Mouse (Mus musculus): ENCODE data around the gene Cenpx.
"Not testable (repeated sequence)": the region's sequence is repeated elsewhere in the genome, so short reads cannot be mapped to it uniquely, and the experiment has no call there.

Gene Cenpx

DNA sequence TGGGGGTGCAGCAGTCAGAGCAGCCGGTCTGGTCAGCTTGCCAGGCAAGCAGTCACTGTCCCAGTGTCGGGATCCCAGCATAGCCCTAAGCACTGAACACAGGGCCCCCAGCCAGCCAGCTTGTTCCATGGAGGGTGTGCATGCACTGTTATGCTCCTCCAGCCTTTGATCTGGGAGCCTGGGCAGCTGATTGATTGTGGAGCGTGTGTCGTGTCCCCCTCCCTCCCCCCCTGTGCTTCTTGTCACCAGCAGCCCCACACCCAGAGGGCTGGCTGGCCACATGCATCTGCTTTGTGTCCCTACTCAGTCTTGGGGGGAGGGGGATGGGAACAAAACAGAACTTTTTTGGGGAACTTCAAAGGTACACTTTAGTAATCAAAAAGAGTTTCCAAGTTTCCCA is 18.4 kb downstream of the Cenpx start:
- no peak for DNase-seq

DNA sequence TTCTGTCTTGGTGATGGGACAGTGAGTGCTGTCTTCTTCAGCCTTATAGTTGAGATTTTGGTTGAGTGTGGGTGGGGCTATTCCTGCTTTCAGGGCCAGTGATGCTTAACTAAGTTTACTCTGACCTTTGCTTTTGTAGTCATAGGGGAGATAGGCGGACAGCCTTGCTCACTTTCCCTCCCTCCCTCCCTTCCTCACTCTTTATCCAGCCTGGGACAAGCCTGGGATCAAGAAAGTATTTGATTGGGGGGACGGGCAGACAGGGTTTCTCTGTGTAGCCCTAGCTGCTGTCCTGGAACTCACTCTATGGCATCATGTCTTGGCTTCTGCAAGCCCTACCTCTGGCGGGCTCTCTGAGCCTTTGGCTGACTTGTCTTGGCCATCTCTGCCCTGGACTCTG is 20.1 kb downstream of the Cenpx start:
- no peak for DNase-seq

DNA sequence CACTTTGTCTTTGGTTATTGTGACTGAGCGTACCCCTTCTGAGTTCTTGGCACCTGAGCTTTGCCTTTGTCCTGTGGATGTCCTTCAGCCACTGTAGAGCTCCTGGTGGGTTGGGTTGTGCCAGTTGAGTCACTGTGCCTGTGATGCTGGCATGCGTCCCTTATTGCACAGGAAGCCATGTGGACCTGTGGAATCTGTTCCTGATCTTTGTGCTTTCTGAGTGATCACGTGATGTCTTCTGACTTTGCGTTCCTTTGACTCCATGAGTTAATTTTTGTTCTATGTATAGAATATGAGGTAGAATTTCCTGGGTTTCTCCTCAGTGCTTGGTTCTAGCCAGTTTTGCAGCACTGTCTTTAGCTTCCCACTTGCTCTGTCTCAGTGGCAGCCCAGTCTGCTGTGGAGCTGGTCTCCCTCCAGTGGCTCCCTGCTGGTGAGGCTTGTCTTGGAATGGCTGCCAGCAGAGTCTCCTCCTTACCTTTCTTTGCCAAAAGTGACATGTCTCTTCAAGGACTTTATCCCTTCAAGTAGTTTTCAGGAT is 21.0 kb downstream of the Cenpx start:
- DNase-seq = no peak

DNA sequence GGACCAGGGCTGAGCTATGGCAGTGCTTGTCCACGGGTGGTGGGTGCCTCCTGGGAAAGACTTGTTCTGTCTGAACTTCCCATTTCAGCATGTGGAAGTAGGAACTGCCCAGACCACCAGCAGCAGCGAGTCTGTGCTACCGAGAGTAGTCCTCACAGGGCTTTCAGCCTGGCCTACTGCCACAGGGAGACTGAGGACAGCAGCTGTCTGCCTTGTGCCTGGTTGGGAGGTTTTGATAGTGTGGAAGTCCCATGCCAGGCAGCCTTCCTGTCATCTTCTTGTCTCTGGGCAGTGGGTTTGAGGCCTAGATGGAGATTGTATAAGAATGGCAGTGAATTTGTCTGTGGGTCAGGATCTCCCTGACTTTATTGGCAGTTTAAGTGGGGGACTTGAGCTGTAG is 24.2 kb downstream of the Cenpx start:
- no peak for DNase-seq

GRCm38 (mm10) chr11:120686650-120687272 is 26.8 kb downstream of the Cenpx start:
- no peak for DNase-seq

DNA sequence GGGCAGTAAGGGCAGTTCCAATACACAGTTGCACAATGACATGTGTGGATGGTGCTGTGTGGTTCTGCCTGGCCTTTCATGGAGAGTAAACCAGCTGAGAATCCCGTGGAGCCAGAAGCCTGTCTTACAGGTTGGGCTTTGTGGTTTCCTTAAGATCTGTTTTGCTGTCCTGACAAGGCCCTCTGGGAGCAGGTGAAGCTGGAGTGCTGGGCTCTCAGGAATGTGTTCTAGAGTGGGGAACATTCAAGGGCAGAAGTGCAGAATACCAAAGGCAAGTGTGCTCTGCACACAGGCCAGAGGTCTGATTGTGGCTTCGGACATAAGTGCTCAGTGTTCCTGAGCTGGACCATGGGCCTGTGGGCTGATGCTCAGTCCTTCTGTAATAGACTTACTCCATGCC is 28.9 kb downstream of the Cenpx start:
- no peak for DNase-seq

DNA sequence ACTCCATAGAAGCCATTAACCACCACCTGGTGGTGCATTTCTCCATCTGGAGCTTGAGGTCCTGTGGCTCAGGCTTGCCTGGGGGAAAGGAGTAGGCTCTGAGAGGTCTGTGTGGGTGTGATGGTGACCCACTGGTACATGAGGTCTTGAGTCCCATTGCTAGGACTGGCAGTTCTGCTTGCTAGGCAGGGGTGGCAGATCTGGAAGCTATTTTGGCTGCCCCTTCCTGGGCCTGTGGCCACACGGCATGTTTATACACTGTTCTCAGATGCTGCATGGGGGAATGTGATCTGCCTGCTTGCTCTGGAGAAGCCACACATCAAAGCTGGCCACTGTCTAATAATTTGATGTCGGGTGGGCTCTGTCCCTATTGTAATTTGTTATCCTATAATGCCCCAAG is 29.5 kb downstream of the Cenpx start:
- DNase-seq = no peak

DNA sequence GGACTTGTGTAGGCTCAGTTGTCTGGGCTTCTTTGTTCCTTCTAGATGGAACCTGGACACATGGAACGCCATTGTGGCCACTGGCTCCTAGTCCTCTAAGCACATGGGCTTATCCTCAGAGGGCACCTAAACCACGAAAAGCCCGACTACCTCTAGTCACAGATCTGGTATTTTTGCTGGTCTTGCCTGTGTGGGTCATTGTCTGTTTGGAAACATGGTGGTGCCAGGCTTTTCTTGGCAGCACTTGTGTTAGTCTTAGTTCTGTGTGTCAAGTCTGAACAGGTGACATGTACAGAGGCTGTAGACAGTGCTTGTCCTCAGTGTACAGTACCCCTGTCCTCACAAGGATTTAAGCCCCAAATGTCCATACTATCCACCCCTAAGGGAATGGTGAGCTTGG is 30.0 kb downstream of the Cenpx start:
- DNase-seq = no peak

GRCm38 (mm10) chr11:120682683-120683082 is 30.9 kb downstream of the Cenpx start:
- no peak for DNase-seq

DNA sequence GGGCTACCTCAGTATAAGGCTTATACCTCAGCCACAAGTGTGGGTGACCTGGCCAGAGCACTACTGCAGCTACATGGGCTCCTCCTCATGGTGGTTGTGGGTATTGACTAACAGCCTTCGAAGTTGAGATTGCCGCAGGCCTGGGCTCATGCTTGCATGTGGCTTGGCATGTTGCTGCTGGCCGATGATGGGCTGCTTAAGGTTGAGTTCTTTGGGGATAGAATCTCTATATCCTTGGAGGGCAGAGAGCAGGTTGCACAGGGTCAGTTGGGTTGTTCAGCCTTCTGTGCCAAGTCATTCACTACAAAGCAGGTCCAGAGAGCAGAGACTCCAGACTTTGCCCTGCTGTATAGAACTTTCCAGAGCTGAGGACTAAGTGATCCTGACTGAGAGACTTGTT is 33.6 kb downstream of the Cenpx start:
- DNase-seq = peak in 1 of 2 experiments; percentile 33

GRCm38 (mm10) chr11:120676951-120677350 is 36.6 kb downstream of the Cenpx start:
- no peak for DNase-seq

GRCm38 (mm10) chr11:120675875-120676274 is 37.7 kb downstream of the Cenpx start:
- not testable (repeated sequence) for DNase-seq

DNA sequence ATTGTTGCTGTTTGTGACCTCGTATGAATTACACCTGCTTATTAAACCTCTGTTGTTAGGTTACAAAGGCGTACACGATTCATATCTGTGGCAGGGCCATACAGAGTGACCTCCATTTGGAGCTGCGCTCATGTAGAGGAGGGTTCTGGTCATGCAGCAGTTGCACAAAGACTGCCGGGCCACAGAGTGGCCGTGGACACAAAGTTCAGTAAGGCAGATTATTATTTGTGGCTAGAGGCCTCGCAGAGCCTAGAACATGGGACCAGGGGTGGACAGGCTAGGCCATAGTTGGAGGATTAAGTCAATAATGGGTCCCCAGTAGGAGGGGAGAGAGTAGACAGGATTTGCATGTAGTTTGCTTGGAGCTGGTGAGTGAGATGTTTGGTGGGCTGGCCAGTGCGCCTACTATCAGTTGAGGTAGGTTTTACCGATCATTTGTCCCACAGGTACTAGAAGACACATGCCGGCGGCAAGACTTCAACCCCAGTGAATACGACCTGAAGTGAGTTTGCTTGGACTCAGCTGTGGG is 39.9 kb downstream of the Cenpx start:
- DNase-seq = no peak

DNA sequence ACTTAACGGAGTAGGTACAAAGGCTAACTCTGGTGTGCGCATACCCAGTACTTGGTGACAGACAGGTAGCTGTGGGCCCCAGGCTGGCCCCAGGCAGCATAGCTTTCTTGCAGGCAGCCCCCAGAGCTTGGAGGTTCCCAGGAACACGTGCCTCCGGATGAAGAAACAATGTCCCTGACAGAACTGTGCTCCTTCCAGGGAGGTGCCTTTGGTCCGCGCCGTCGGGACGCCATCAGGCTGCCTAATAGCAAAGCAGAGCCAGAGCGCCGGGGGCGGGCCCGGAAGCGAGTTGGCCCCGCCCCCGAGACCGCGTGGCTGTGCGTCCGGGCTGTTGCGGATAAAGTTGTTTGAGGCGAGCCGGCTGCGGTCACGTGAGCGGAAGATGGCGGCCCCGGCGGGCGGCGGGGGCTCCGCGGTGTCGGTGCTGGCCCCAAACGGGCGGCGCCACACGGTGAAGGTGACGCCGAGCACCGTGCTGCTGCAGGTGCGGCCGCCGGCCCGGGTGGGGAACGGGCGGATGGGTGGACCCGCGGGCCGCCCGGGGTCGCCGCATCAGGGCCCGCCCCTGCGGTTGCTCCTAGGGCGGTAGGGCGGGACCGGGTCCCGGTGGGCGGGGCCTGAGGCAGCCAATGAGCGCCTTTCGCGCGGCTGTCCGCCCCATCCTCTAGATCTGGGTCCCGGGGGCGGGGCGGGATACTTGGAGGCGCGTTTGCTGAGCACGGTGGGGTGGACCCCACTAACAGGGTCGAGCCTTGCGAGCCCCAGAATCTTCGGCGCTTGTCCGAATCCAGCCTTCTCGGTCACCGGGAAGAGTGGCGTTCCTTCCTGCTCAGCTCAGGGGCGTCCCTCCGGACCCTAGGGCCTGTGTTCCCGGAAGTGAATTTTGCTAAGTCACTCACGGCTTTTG is 40.6 kb downstream of the Cenpx start, which contains the start of gene Aspscr1:
Aspscr1 (plus strand) TSS at position 287 of the 907 bp plus-strand sequence.
- peak; percentile 91 to 97 for DNase-seq

DNA sequence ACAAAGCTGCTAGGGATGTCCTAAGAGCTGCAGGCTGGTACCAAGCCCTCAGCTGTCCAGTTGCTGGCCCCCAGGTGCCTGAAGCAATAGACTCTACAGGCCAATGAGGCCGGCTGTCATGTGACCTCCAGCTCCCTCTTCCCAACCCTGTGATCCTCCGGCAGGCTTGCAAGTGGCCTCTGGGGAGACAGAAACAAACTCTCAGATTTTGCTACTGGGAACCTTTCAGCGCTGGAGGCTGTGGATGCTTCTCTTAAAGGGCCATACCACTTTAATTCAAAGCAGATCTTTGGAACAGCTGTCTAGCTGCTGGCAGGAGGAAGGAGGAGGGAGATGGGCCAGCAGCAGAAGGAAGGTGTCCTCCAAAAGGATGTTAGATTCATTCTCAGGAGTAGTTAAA is 46.9 kb downstream of the Cenpx start:
- DNase-seq = no peak

DNA sequence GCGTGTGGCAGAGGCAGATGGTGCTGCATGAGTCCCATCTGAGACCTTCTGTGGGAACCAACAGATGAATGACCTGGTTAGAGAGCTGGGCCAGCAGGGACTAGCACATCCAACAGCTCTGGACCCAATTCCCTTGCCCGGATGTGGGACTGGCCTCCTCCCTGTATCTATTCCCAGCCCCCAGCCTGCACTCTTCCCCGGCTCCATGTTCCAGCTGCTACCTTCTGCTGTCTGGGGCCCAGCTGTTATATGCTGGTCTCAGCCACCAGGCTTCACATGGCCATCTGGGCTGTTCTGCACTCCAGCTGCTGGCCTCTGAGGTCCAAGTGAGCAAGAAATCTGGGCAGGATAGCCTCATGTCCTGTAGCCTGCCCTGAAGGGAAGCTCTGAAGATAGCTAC is 48.1 kb downstream of the Cenpx start:
- no peak for DNase-seq

- DNase-seq = no peak
These were observed 49.8 kb downstream of the Cenpx start for GRCm38 (mm10) chr11:120663714-120664113.

GRCm38 (mm10) chr11:120662759-120663158 is 50.8 kb downstream of the Cenpx start:
- no peak for DNase-seq

DNA sequence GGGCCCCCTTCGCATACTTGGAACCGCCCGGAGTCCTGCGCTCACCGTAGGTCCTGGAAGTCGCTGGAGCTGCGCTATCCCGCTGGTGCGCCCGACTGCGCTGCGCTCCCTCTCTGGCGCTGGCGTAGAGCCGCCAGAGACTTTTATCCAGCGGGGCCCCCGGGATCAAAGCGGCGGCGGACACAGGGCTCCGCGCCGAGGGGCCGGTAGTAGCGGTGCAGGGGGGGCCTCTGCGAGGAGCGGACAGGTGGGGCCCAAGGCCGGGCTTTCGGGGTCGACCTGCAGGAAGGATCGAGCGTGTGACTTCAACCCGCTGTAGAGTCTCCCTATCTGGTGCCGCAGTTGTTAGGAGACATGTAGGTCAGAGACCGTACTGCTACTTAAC is 52.5 kb downstream of the Cenpx start, which contains the start of gene Notum:
Notum (minus strand) TSS at position 100 of the 385 bp plus-strand sequence.
- DNase-seq = no peak

Data from spleen, adult 18-20 months (tissue).